Mouse (Mus musculus) lung, adult 2 months (tissue): ENCODE data around the gene Cish.

Source experiments
- CTCF ChIP-seq: fragments of 200-500 bp; IDR thresholded peaks from 2 replicates; pipeline ENCODE4 v1.5.1; 2011; ENCODE audit warnings: mild to moderate bottlenecking, low read length, control low read depth; ENCODE audit not compliant: insufficient read depth
- POLR2A ChIP-seq: fragments of 200-500 bp; IDR thresholded peaks from 2 replicates; pipeline ENCODE4 v1.6.1; 2011; ENCODE audit warnings: low read depth, mild to moderate bottlenecking, control low read depth, low read length, borderline replicate concordance; ENCODE audit errors: extremely low read depth

DNA sequence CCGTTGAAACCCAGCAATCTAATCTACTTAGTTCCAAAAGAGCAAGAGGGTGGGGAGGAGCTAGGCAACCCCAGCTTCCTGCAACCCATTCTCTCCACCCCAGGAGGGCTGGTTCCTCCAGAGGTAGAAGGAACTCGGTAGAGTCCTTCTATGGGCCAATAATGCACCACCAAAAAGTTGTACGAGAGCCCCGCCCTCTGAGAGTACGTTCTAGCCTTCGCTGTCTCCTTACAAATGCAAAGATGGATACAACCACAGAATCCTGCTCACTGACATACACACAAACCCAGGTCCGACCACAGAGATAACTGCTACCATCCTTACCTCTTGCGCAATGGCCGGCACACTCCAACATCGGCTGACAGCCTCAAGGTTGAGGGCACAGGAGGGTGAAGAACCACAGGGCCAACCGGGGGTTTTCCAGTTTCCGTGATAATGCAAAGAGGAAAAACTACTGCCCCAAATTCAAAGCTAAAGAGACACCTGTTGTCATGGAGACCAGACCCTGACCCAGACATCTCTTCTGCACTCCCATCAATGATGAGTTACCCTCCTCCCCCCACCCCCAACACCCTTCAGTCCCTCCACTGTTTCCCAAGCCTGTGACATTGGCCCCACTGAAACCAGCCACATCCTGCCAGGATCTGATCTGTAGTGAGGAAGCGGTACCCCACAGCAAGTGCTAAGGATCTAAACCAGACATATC, 15.4 kb upstream of the Cish start:
- TF ChIP-seq CTCF = no peak
- no peak for TF ChIP-seq POLR2A
